Mouse (Mus musculus) testis, postnatal 10 days (tissue): ENCODE measurements around the gene Pex6.

Source experiments
- DNase-seq: peaks from one replicate; pipeline ENCODE4 v3.0.0; 2021; ENCODE audit warnings: low spot score

Pex6 gene

GRCm38 (mm10) chr17:46775070-46775469 lies 63.8 kb downstream of the Pex6 start:
- no peak for DNase-seq
